Mouse (Mus musculus) ovary, postnatal 10 days (tissue): ENCODE data around the gene Pnma5.
"Not testable (repeated sequence)": the region's sequence is repeated elsewhere in the genome, so short reads cannot be mapped to it uniquely, and the experiment has no call there.

Experiments
- DNase-seq: peaks from one replicate; pipeline ENCODE4 v3.0.0; 2022; ENCODE audit warnings: low spot score

Gene Pnma5

GRCm38 (mm10) chrX:73037003-73037402 lies at the start of gene Pnma5:
Gene Pnma5, minus strand, starts transcription at chrX:73037103.
- DNase-seq, result no peak

- DNase-seq, result not testable (repeated sequence)
These were observed 45.6 kb upstream of the Pnma5 start, which contains the start of gene Xlr4a for GRCm38 (mm10) chrX:73082267-73083055. Gene Xlr4a, minus strand, starts transcription at chrX:73082478.

- DNase-seq, result not testable (repeated sequence)
These were observed 29.9 kb upstream of the Pnma5 start for GRCm38 (mm10) chrX:73066765-73067312.

GRCm38 (mm10) chrX:73064415-73064793 lies 27.5 kb upstream of the Pnma5 start, which contains the start of gene Pnma3:
Gene Pnma3, plus strand, starts transcription at chrX:73064787.
- no peak for DNase-seq

- DNase-seq, result no peak
These were observed 26.9 kb upstream of the Pnma5 start for GRCm38 (mm10) chrX:73063512-73064414.

- no peak for DNase-seq
These were observed 25.4 kb upstream of the Pnma5 start for GRCm38 (mm10) chrX:73062323-73062722.

- DNase-seq, result no peak
These were observed 24.6 kb upstream of the Pnma5 start for GRCm38 (mm10) chrX:73061528-73061927.

- peak; percentile 75 for DNase-seq
These were observed 17.1 kb upstream of the Pnma5 start for GRCm38 (mm10) chrX:73053860-73054563.

- DNase-seq, result no peak
These were observed 2.8 kb upstream of the Pnma5 start for GRCm38 (mm10) chrX:73039666-73040065.

- DNase-seq, result no peak
These were observed 1.9 kb upstream of the Pnma5 start for GRCm38 (mm10) chrX:73038831-73039230.

- no peak for DNase-seq
These were observed 24.1 kb downstream of the Pnma5 start for GRCm38 (mm10) chrX:73012846-73013245.

- DNase-seq, result peak; percentile 69
These were observed 29.1 kb downstream of the Pnma5 start for GRCm38 (mm10) chrX:73007597-73008479.

- no peak for DNase-seq
These were observed 31.2 kb downstream of the Pnma5 start for GRCm38 (mm10) chrX:73005678-73006077.

GRCm38 (mm10) chrX:73003110-73003509 lies 33.8 kb downstream of the Pnma5 start:
- DNase-seq, result no peak

GRCm38 (mm10) chrX:72995542-72995941 lies 41.4 kb downstream of the Pnma5 start:
- no peak for DNase-seq

- DNase-seq, result no peak
These were observed 44.5 kb downstream of the Pnma5 start for GRCm38 (mm10) chrX:72992291-72992919.

GRCm38 (mm10) chrX:72990581-72990980 lies 46.3 kb downstream of the Pnma5 start:
- DNase-seq, result no peak

- no peak for DNase-seq
These were observed 48.5 kb downstream of the Pnma5 start for GRCm38 (mm10) chrX:72988431-72988830.

GRCm38 (mm10) chrX:72987520-72987905 lies 49.4 kb downstream of the Pnma5 start:
- DNase-seq, result no peak

GRCm38 (mm10) chrX:72986841-72987519 lies 49.9 kb downstream of the Pnma5 start, which contains the start of gene Zfp185:
Gene Zfp185, plus strand, starts transcription at chrX:72987339.
- peak; percentile 14 for DNase-seq
